Mouse (Mus musculus) ES-Bruce4 (cell line): ENCODE measurements around the gene Mtus2.

ENCODE experiments used
- CTCF ChIP-seq: IDR thresholded peaks from one replicate; pipeline ENCODE4 v1.8.1; 2011; ENCODE audit warnings: low read depth, low read length
- EP300 ChIP-seq: IDR thresholded peaks from 2 replicates; pipeline ENCODE4 v1.6.1; 2011; ENCODE audit warnings: low read depth, low read length; ENCODE audit not compliant: insufficient read depth

GRCm38 (mm10) chr5:148099356-148099755 lies 142.2 kb downstream of the Mtus2 start:
- TF ChIP-seq CTCF (no peak), EP300 (no peak)
